Mouse (Mus musculus) megakaryocyte, embryonic 14.5 days (primary cell): ENCODE measurements at regions not wholly inside any gene's neighbourhood (a gene's known extent, or its start where the extent isn't known, plus 50 kb on each side); places are given as distances from the start of the nearest gene placed in this dataset.

Experiments used
- FLI1 ChIP-seq: IDR thresholded peaks from 2 replicates; pipeline ENCODE4 v1.6.1; 2012; ENCODE audit warnings: low read length, inconsistent platforms, mixed read lengths
- GATA1 ChIP-seq: IDR thresholded peaks from 3 replicates; pipeline ENCODE4 v1.6.1; 2012; ENCODE audit warnings: mixed read lengths, low read length, inconsistent platforms, borderline replicate concordance

- TF ChIP-seq GATA1: no peak
- no peak for TF ChIP-seq FLI1
Observed at GRCm38 (mm10) chr4:83926195-83926731, 400.9 kb downstream of the Ccdc171 start.
